Mouse (Mus musculus) bone marrow macrophage, adult 2 months (primary cell): ENCODE measurements around the gene Ccdc85b.

ENCODE experiments used
- CTCF ChIP-seq: IDR thresholded peaks from 2 replicates; pipeline ENCODE4 v1.5.1; 2012; ENCODE audit warnings: low read depth, mild to moderate bottlenecking, low read length, moderate library complexity
- POLR2A ChIP-seq: IDR thresholded peaks from 2 replicates; pipeline ENCODE4 v1.6.1; 2012; ENCODE audit warnings: mild to moderate bottlenecking, low read depth, low read length, borderline replicate concordance

DNA sequence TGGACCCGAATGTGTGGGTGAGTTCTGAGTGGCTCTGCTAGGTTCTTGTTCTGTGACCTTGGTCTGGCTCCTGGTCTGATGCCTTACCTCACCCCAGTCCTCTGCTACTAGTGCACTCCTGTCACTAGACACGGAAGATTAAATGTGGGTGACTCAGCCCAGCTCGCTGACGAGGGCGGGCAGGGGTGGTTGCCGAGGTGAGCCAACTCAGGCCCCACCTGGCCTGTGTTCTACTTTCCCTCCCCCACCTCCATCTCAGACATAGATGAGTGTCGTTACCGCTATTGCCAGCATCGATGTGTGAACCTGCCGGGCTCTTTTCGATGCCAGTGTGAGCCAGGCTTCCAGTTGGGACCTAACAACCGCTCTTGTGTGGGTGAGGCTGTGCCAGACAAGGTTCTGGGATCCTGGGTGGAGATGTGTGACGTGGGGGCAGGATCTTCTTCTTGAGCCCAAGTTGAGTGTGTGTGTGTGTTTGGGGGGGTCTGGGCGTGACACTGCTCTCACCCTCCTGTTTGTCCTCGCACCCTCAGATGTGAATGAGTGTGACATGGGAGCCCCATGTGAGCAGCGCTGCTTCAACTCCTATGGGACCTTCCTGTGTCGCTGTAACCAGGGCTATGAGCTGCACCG is 20.1 kb upstream of the Ccdc85b start:
- TF ChIP-seq POLR2A (no peak), CTCF (no peak)
